Mouse (Mus musculus): ENCODE results near the gene Olfr770. TPM values are rescaled to one million over a fixed set of nuclear protein-coding genes. Genes with fewer than 3 reads are reported as not detected.
"Not testable (repeated sequence)": the region's sequence is repeated elsewhere in the genome, so short reads cannot be mapped to it uniquely, and the experiment has no call there.

The Olfr770 gene
- not detected for total RNA-seq (2021)
- long read RNA-seq, result 0 reads

- DNase-seq (ENCODE audit: low spot score in 2 of 2), result no peak
Measured at GRCm38 (mm10) chr10:129138898-129139297, at the start of gene Olfr770. TSS of gene Olfr770 (minus strand) at chr10:129138998.

GRCm38 (mm10) chr10:129187319-129187718 is 48.5 kb upstream of the Olfr770 start, which contains the start of gene Olfr773:
TSS of gene Olfr773 (minus strand) at chr10:129187419.
- not testable (repeated sequence) for DNase-seq (ENCODE audit: low spot score in 2 of 2)

GRCm38 (mm10) chr10:129177821-129178220 is 39.0 kb upstream of the Olfr770 start, which contains the start of gene Olfr772:
TSS of gene Olfr772 (minus strand) at chr10:129177921.
- not testable (repeated sequence) for DNase-seq (ENCODE audit: low spot score in 2 of 2)

- DNase-seq (ENCODE audit: low spot score in 2 of 2), result no peak
Measured at GRCm38 (mm10) chr10:129164651-129165050, 25.9 kb upstream of the Olfr770 start, which contains the start of gene Olfr771. TSS of gene Olfr771 (minus strand) at chr10:129164751.

GRCm38 (mm10) chr10:129117761-129118160 is 21.0 kb downstream of the Olfr770 start, which contains the start of gene Olfr769:
TSS of gene Olfr769 (minus strand) at chr10:129117861.
- DNase-seq (ENCODE audit: low spot score in 2 of 2), result no peak

- DNase-seq (ENCODE audit: low spot score in 2 of 2), result no peak
Measured at GRCm38 (mm10) chr10:129115146-129115545, 23.7 kb downstream of the Olfr770 start.

GRCm38 (mm10) chr10:129101231-129101630 is 37.6 kb downstream of the Olfr770 start:
- DNase-seq (ENCODE audit: low spot score in 2 of 2), result no peak

- no peak for DNase-seq (ENCODE audit: low spot score in 2 of 2)
Measured at GRCm38 (mm10) chr10:129099275-129099674, 39.5 kb downstream of the Olfr770 start, which contains the start of gene Olfr768. TSS of gene Olfr768 (minus strand) at chr10:129099375.

- DNase-seq (ENCODE audit: low spot score in 2 of 2), result not testable (repeated sequence)
Measured at GRCm38 (mm10) chr10:129082810-129083209, 56.0 kb downstream of the Olfr770 start, which contains the start of gene Olfr767. TSS of gene Olfr767 (minus strand) at chr10:129082910.

Other genes starting within 250 kb of the Olfr770 start
- gene Gdf11, start 247.3 kb downstream of the Olfr770 start, total RNA-seq (2021), result 10 to 100 TPM; 18.2 to 18.9 TPM
- 10 to 100 TPM; 74.2 to 79.4 TPM for gene Cd63, start 238.0 kb downstream of the Olfr770 start, total RNA-seq (2021)
- gene Rdh5, start 216.1 kb downstream of the Olfr770 start, total RNA-seq (2021), result 1 to 10 TPM; 7.1 to 8.1 TPM
- 10 to 100 TPM; 94.9 to 98.7 TPM for gene Bloc1s1, start 215.0 kb downstream of the Olfr770 start, total RNA-seq (2021)
- gene Itga7, start 205.2 kb downstream of the Olfr770 start, total RNA-seq (2021), result 10 to 100 TPM; 29.7 to 30.0 TPM
- gene Mettl7b, start 178.0 kb downstream of the Olfr770 start, total RNA-seq (2021), result not detected
- gene Olfr9, start 149.6 kb downstream of the Olfr770 start, total RNA-seq (2021), result not detected
- not detected for gene Olfr763, start 128.2 kb downstream of the Olfr770 start, total RNA-seq (2021)
- not detected for gene Olfr764-ps1, start 99.1 kb downstream of the Olfr770 start, total RNA-seq (2021)
- not detected for gene Olfr765, start 89.0 kb downstream of the Olfr770 start, total RNA-seq (2021)
- not detected for gene Olfr766-ps1, start 70.0 kb downstream of the Olfr770 start, total RNA-seq (2021)
- gene Olfr767, start 56.1 kb downstream of the Olfr770 start, total RNA-seq (2021), result not detected
- gene Olfr768, start 39.6 kb downstream of the Olfr770 start, total RNA-seq (2021), result not detected
- not detected for gene Olfr769, start 21.1 kb downstream of the Olfr770 start, total RNA-seq (2021)
- not detected for gene Olfr771, start 25.8 kb upstream of the Olfr770 start, total RNA-seq (2021)
- gene Olfr772, start 38.9 kb upstream of the Olfr770 start, total RNA-seq (2021), result not detected
- not detected for gene Olfr773, start 48.4 kb upstream of the Olfr770 start, total RNA-seq (2021)
- gene Olfr774, start 97.2 kb upstream of the Olfr770 start, total RNA-seq (2021), result not detected
- gene Olfr775, start 109.4 kb upstream of the Olfr770 start, total RNA-seq (2021), result not detected
- not detected for gene Olfr776, start 120.1 kb upstream of the Olfr770 start, total RNA-seq (2021)
- not detected for gene Olfr777, start 132.5 kb upstream of the Olfr770 start, total RNA-seq (2021)
- not detected for gene Olfr780, start 179.1 kb upstream of the Olfr770 start, total RNA-seq (2021)
- gene Olfr781, start 189.9 kb upstream of the Olfr770 start, total RNA-seq (2021), result not detected
- not detected for gene Olfr782, start 209.9 kb upstream of the Olfr770 start, total RNA-seq (2021)
- gene Olfr784, start 245.1 kb upstream of the Olfr770 start, total RNA-seq (2021), result under 1 TPM; 0.10 to 0.22 TPM